In the genomic region with DNA sequence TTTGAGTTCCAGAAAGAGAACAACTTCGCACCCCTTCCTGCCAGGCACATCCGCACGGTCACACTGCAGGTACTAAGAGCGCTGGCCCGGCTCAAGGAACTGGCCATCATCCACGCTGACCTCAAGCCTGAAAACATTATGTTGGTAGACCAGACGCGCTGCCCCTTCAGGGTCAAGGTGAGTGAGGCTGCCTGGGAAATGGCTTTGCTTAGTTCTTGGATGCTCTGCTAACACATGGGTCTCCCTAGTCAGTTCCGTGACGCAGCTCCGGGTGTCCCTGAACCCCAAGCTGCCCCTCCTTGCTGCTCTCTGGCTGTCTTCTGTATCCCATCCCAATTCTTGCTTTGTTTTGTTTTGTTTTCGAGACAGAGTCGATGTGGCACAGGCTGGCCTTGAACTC, we compare ENCODE assay signal across 21 mouse cellular contexts. TPM values are rescaled to one million over a fixed set of nuclear protein-coding genes. Genes with fewer than 3 reads are reported as not detected.
A peak's percentile ranks its signal among the peaks of the same experiment; 100 is the strongest.
DNase-seq lines count a peak whose midpoint lies in the region; ATAC-seq and TF ChIP-seq lines count a peak whose summit lies in the region.
"Had no signal": no experiment of that assay in that cellular context is flagged by ENCODE, and none has a peak within 500 bp of the region (broad histone marks: within the 10 kb centered on the region; RNA-seq: fewer than 3 reads in every experiment).

No protein-coding gene starts in this region.

- H3K4me3 ChIP-seq in midbrain, embryonic 11.5 days (ENCODE audit: low read depth, low read length) = no peak overlapping the region
- H3K4me3 ChIP-seq in midbrain, postnatal 0 days (ENCODE audit: low read depth, low read length) = no peak overlapping the region
- peak overlapping the region; percentile 80 for H3K4me3 ChIP-seq in testis, adult 2 months (ENCODE audit: control insufficient read depth, low read depth, low read length)

- H3K9ac ChIP-seq in midbrain, embryonic 11.5 days (ENCODE audit: low read length) = no peak overlapping the region
- H3K9ac ChIP-seq in midbrain, postnatal 0 days (replicated peaks; ENCODE audit: low read length, poor library complexity, severe bottlenecking) = no peak overlapping the region

- DNase-seq in heart, adult 11 months = peak; percentile 80
- DNase-seq in heart, postnatal 14 days = no peak
- peak; percentile 64 for DNase-seq in midbrain, embryonic 11.5 days (ENCODE audit: low spot score, missing footprints)
- DNase-seq in midbrain, postnatal 0 days (ENCODE audit: low spot score) = no peak
- no peak for DNase-seq in testis, postnatal 14 days (ENCODE audit: low spot score)
- DNase-seq: adrenal gland, adult 2 months; adrenal gland, adult 8-10 months; adrenal gland, postnatal 10 days; adrenal gland, postnatal 14 days; adrenal gland, postnatal 25 days; adrenal gland, postnatal 36 days; B cell, adult 2 months; cerebellum, adult 11 months; cerebellum, adult 11-12 months; cerebellum, adult 18-20 months had no signal

- no peaks in the 10 kb centered on the region for H3K27me3 ChIP-seq in midbrain, embryonic 11.5 days (ENCODE audit: control insufficient read depth, insufficient read depth, low read length)
- H3K27me3 ChIP-seq in midbrain, postnatal 0 days (ENCODE audit: insufficient read depth, low read length) = no peaks in the 10 kb centered on the region
- no peaks in the 10 kb centered on the region for H3K27me3 ChIP-seq in testis, adult 2 months (ENCODE audit: control insufficient read depth, insufficient read depth, low read length)
- H3K27me3 ChIP-seq: CH12.LX, Patski had no signal

- 94% methylated on average over 13 of the region's 13 CpGs for WGBS in midbrain, embryonic 11.5 days
- 97% methylated on average over 13 of the region's 13 CpGs for WGBS in midbrain, postnatal 0 days

- intact Hi-C loops in heart, postnatal 14 days (cut with DNase I) = loop anchor here (10.0 kb wide), 1 partner anchor 49 kb away; a partner anchor contains a TSS

- TF ChIP-seq CTCF in midbrain, postnatal 0 days (IDR thresholded peaks at IDR 0.05) = no peak
- TF ChIP-seq CTCF in testis, adult 2 months (IDR thresholded peaks at IDR 0.05; ENCODE audit: control insufficient read depth, insufficient read depth, insufficient replicate concordance, low read depth, low read length) = no peak

- H3K9me3 ChIP-seq in midbrain, embryonic 11.5 days (ENCODE audit: control insufficient read depth, low read length) = no peaks in the 10 kb centered on the region
- H3K9me3 ChIP-seq in midbrain, postnatal 0 days (ENCODE audit: low read length) = no peaks in the 10 kb centered on the region

- no peaks in the 10 kb centered on the region for H3K4me1 ChIP-seq in midbrain, embryonic 11.5 days (ENCODE audit: control insufficient read depth, insufficient read depth, low read length)
- no peaks in the 10 kb centered on the region for H3K4me1 ChIP-seq in midbrain, postnatal 0 days (ENCODE audit: insufficient read depth, low read length)
- H3K4me1 ChIP-seq in testis, adult 2 months (ENCODE audit: control insufficient read depth, insufficient read depth, low read length) = peaks cover 12% of the 10 kb centered on the region

- H3K4me2 ChIP-seq in midbrain, embryonic 11.5 days = no peak overlapping the region
- no peak overlapping the region for H3K4me2 ChIP-seq in midbrain, postnatal 0 days (ENCODE audit: low read depth, low read length, poor library complexity, severe bottlenecking)

- no peak for ATAC-seq in midbrain, embryonic 11.5 days (ENCODE audit: low FRiP score)
- no peak for ATAC-seq in midbrain, postnatal 0 days (ENCODE audit: low FRiP score)
- ATAC-seq: activated CD4-positive, CD25-positive, alpha-beta regulatory T cell, adult 4 months; CD4-positive, CD25-positive, alpha-beta regulatory T cell, adult 4 months; Patski had no signal

- H3K36me3 ChIP-seq in midbrain, embryonic 11.5 days (ENCODE audit: control insufficient read depth, insufficient read depth, low read length) = no peaks in the 10 kb centered on the region
- peaks cover 3% of the 10 kb centered on the region; the same call in 1 of the 2 replicates for H3K36me3 ChIP-seq in midbrain, postnatal 0 days (ENCODE audit: insufficient read depth, low read length)
- H3K36me3 ChIP-seq in testis, adult 2 months (ENCODE audit: control insufficient read depth, insufficient read depth, low read length) = no peaks in the 10 kb centered on the region

- no peak for TF ChIP-seq POLR2A in testis, adult 2 months (IDR thresholded peaks at IDR 0.05; ENCODE audit: control insufficient read depth, low read depth, low read length)

- no peak overlapping the region for H3K27ac ChIP-seq in midbrain, embryonic 11.5 days (ENCODE audit: low read depth, low read length)
- no peak overlapping the region for H3K27ac ChIP-seq in midbrain, postnatal 0 days (ENCODE audit: low read depth, low read length)
- H3K27ac ChIP-seq in testis, adult 2 months (ENCODE audit: control insufficient read depth, insufficient read depth, low read depth, low read length) = no peak overlapping the region

RNA-seq across cellular contexts. Expression of a gene that starts 0.7 kb away (rescaled TPM):
- total RNA-seq in heart, postnatal 14 days (2021) = under 1 TPM; 0.32 to 0.55 TPM
- polyA plus RNA-seq in midbrain, embryonic 11.5 days (2014; fragmentation: Nextera tagmentation; extraction: Ambion mirVana) = 0.18 and 0.21 TPM in 2 replicates
- 0.66 and 1.8 TPM in 2 replicates for total RNA-seq in midbrain, postnatal 0 days (2014; rRNA removed)
- polyA plus RNA-seq in midbrain, postnatal 0 days (2015; fragmentation: Nextera tagmentation; extraction: Ambion mirVana) = 0.88 and 1.0 TPM in 2 replicates
- 122 and 138 TPM in 2 replicates for polyA plus RNA-seq in testis, adult 2 months (2012; rRNA removed)
- total RNA-seq: MEL had no signal
- polyA plus RNA-seq: activated CD4-positive, CD25-positive, alpha-beta regulatory T cell, adult 4 months had no signal

RNA-seq across cellular contexts. Expression of a gene that starts 24.7 kb away (rescaled TPM):
- total RNA-seq in heart, postnatal 14 days (2021) = 1 to 10 TPM; 1.4 to 2.8 TPM
- 0.77 and 0.85 TPM in 2 replicates for polyA plus RNA-seq in midbrain, embryonic 11.5 days (2014; fragmentation: Nextera tagmentation; extraction: Ambion mirVana)
- 3.2 and 3.4 TPM in 2 replicates for total RNA-seq in midbrain, postnatal 0 days (2014; rRNA removed)
- polyA plus RNA-seq in midbrain, postnatal 0 days (2015; fragmentation: Nextera tagmentation; extraction: Ambion mirVana) = 1.5 and 1.9 TPM in 2 replicates
- polyA plus RNA-seq in testis, adult 2 months (2012; rRNA removed) = 0.33 and 0.42 TPM in 2 replicates

RNA-seq across cellular contexts. Expression of a gene that starts 29.2 kb away (rescaled TPM):
- 10 to 100 TPM; 29.0 to 31.8 TPM for total RNA-seq in heart, postnatal 14 days (2021)
- 62.5 and 63.5 TPM in 2 replicates for polyA plus RNA-seq in midbrain, embryonic 11.5 days (2014; fragmentation: Nextera tagmentation; extraction: Ambion mirVana)
- total RNA-seq in midbrain, postnatal 0 days (2014; rRNA removed) = 239 and 286 TPM in 2 replicates
- polyA plus RNA-seq in midbrain, postnatal 0 days (2015; fragmentation: Nextera tagmentation; extraction: Ambion mirVana) = 275 and 319 TPM in 2 replicates
- 121 and 130 TPM in 2 replicates for polyA plus RNA-seq in testis, adult 2 months (2012; rRNA removed)

RNA-seq across cellular contexts. Expression of a gene that starts 29.2 kb away (rescaled TPM):
- total RNA-seq in heart, postnatal 14 days (2021) = 10 to 100 TPM; 53.0 to 62.2 TPM
- polyA plus RNA-seq in midbrain, embryonic 11.5 days (2014; fragmentation: Nextera tagmentation; extraction: Ambion mirVana) = 24.6 and 26.5 TPM in 2 replicates
- 7.9 and 12.5 TPM in 2 replicates for total RNA-seq in midbrain, postnatal 0 days (2014; rRNA removed)
- polyA plus RNA-seq in midbrain, postnatal 0 days (2015; fragmentation: Nextera tagmentation; extraction: Ambion mirVana) = 29.1 and 31.0 TPM in 2 replicates
- 27.6 and 28.1 TPM in 2 replicates for polyA plus RNA-seq in testis, adult 2 months (2012; rRNA removed)

RNA-seq across cellular contexts. Expression of a gene that starts 37.1 kb away (rescaled TPM):
- 10 to 100 TPM; 10.9 to 11.4 TPM for total RNA-seq in heart, postnatal 14 days (2021)
- 13.4 and 15.5 TPM in 2 replicates for polyA plus RNA-seq in midbrain, embryonic 11.5 days (2014; fragmentation: Nextera tagmentation; extraction: Ambion mirVana)
- total RNA-seq in midbrain, postnatal 0 days (2014; rRNA removed) = 9.3 and 10.5 TPM in 2 replicates
- polyA plus RNA-seq in midbrain, postnatal 0 days (2015; fragmentation: Nextera tagmentation; extraction: Ambion mirVana) = 6.9 and 7.3 TPM in 2 replicates
- polyA plus RNA-seq in testis, adult 2 months (2012; rRNA removed) = 15.4 and 19.1 TPM in 2 replicates

Comparison
In these comparisons a context has a peak if more than half of its experiments do, and no peak if none do; other contexts are left out.
1. DNase-seq: peak in heart, adult 11 months (single experiment) and midbrain, embryonic 11.5 days (single experiment); none in heart, postnatal 14 days (0 of 2), midbrain, postnatal 0 days (single experiment) and testis, postnatal 14 days (single experiment).
2. RNA of a gene that starts 0.7 kb away (polyA plus RNA-seq): 122 to 138 TPM in testis, adult 2 months; 0.88 to 1.0 TPM in midbrain, postnatal 0 days and 0.18 to 0.21 TPM in midbrain, embryonic 11.5 days; every median in the first group is over 10 times any median in the second.